Comparison of ENCODE assay signal across 10 mouse cellular contexts in the genomic region with DNA sequence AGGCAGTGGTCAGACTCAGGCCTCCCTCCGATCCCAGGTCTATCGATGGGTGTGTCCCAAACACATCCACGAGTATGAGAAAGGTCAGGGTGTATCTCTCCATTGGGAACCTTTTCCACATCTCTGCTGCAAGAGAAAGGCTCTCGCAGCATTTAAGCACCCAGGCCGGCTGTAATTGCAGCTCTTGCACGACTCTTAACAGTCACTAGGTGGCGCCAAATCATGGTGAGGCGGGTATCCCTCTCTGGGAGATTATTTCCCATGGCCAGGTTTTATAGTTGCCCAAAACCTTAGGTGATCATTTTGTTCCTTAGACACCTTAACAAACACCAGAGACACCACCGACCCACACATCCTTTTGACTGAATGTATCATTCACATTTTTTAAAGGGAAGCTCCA. TPM values are rescaled to one million over a fixed set of nuclear protein-coding genes. Genes with fewer than 3 reads are reported as not detected.
DNase-seq lines count a peak whose midpoint lies in the region; ATAC-seq and TF ChIP-seq lines count a peak whose summit lies in the region.
"Had no signal": no experiment of that assay in that cellular context is flagged by ENCODE, and none has a peak within 500 bp of the region (broad histone marks: within the 10 kb centered on the region; RNA-seq: fewer than 3 reads in every experiment).

No protein-coding gene starts in this region.

- no peak overlapping the region for H3K27ac ChIP-seq in gastrocnemius, adult 2 months
- H3K27ac ChIP-seq in hindbrain, postnatal 0 days: no peak overlapping the region

- no peaks in the 10 kb centered on the region for H3K27me3 ChIP-seq in hindbrain, postnatal 0 days (ENCODE audit: insufficient read depth, low read length)

- WGBS in hindbrain, postnatal 0 days: 16% methylated on average over 9 of the region's 9 CpGs

- no peak overlapping the region for H3K9ac ChIP-seq in hindbrain, postnatal 0 days (replicated peaks; ENCODE audit: low read length)

- no peaks in the 10 kb centered on the region for H3K36me3 ChIP-seq in hindbrain, postnatal 0 days (ENCODE audit: insufficient read depth, low read length)

- no peak overlapping the region for H3K4me3 ChIP-seq in gastrocnemius, adult 2 months
- no peak overlapping the region for H3K4me3 ChIP-seq in hindbrain, postnatal 0 days (ENCODE audit: low read length)

- ATAC-seq in hindbrain, postnatal 0 days: no peak
- ATAC-seq in erythroid progenitor cell, adult 5-6 weeks (replicated peaks; ENCODE audit: low FRiP score, poor library complexity, severe bottlenecking): no peak
- ATAC-seq: Patski had no signal

- no peaks in the 10 kb centered on the region for H3K9me3 ChIP-seq in hindbrain, postnatal 0 days (ENCODE audit: low read length)

- no peak overlapping the region for H3K4me2 ChIP-seq in hindbrain, postnatal 0 days (ENCODE audit: low read depth, low read length)

- H3K4me1 ChIP-seq in hindbrain, postnatal 0 days (ENCODE audit: insufficient read depth, low read length): no peaks in the 10 kb centered on the region

- peak; percentile 37 for DNase-seq in gastrocnemius, adult 2 months
- no peak for DNase-seq in gastrocnemius, adult 8-10 months (ENCODE audit: low spot score in 2 of 2)
- DNase-seq in urinary bladder, adult 18-20 months (ENCODE audit: low spot score in 2 of 2): peak; percentile 15 to 17
- DNase-seq in urinary bladder, adult 2 months (ENCODE audit: low spot score): no peak
- peak; percentile 79 for DNase-seq in embryo, embryonic 11 days
- peak; percentile 79 for DNase-seq in hindbrain, postnatal 0 days (ENCODE audit: low spot score)
- peak; percentile 63 for DNase-seq in lung, postnatal 10 days

- TF ChIP-seq CTCF in gastrocnemius, adult 2 months (IDR thresholded peaks at IDR 0.05): peak; percentile 78
- peak; percentile 86 for TF ChIP-seq CTCF in hindbrain, postnatal 0 days (IDR thresholded peaks at IDR 0.05; ENCODE audit: low read depth)

- intact Hi-C loops in gastrocnemius, adult 2 months (cut with DNase I): no loop called here

RNA-seq across cellular contexts. Expression of gene Rbp3, which starts 5.5 kb away (rescaled TPM):
- total RNA-seq in gastrocnemius, adult 2 months (2021): not detected
- not detected for total RNA-seq in gastrocnemius, adult 8-10 months (2022)
- not detected in 2 replicates for polyA plus RNA-seq in urinary bladder, adult 2 months (2012; rRNA removed)
- 1.2 and 1.4 TPM in 2 replicates for total RNA-seq in hindbrain, postnatal 0 days (2014; rRNA removed)
- 0.58 and 0.71 TPM in 2 replicates for polyA plus RNA-seq in hindbrain, postnatal 0 days (2015; fragmentation: Nextera tagmentation; extraction: Ambion mirVana)
- total RNA-seq in erythroid progenitor cell, adult 5-6 weeks (2015; ENCODE audit: low replicate concordance): not detected in 2 replicates
- not detected in 2 replicates for total RNA-seq in erythroid progenitor cell, adult 5-6 weeks (2017; ENCODE audit: low replicate concordance)
- total RNA-seq: neutrophil, adult 5-6 weeks had no signal
- polyA plus RNA-seq: Patski had no signal

RNA-seq across cellular contexts. Expression of gene Gdf2, which starts 18.5 kb away (rescaled TPM):
- total RNA-seq in gastrocnemius, adult 2 months (2021): not detected
- total RNA-seq in gastrocnemius, adult 8-10 months (2022): not detected
- polyA plus RNA-seq in urinary bladder, adult 2 months (2012; rRNA removed): not detected in 2 replicates
- total RNA-seq in hindbrain, postnatal 0 days (2014; rRNA removed): 0.37 and 0.40 TPM in 2 replicates
- 0.06 TPM in 1 of 2 replicates, not detected in the other for polyA plus RNA-seq in hindbrain, postnatal 0 days (2015; fragmentation: Nextera tagmentation; extraction: Ambion mirVana)
- total RNA-seq in erythroid progenitor cell, adult 5-6 weeks (2015; ENCODE audit: low replicate concordance): not detected in 2 replicates
- total RNA-seq in erythroid progenitor cell, adult 5-6 weeks (2017; ENCODE audit: low replicate concordance): not detected in 2 replicates
- total RNA-seq: neutrophil, adult 5-6 weeks had no signal
- polyA plus RNA-seq: Patski had no signal

RNA-seq across cellular contexts. Expression of gene Zfp488, which starts 19.2 kb away (rescaled TPM):
- total RNA-seq in gastrocnemius, adult 2 months (2021): not detected
- under 1 TPM in 1 of 4 experiments, not detected in 3; 0.07 TPM for total RNA-seq in gastrocnemius, adult 8-10 months (2022)
- 0.44 and 0.46 TPM in 2 replicates for polyA plus RNA-seq in urinary bladder, adult 2 months (2012; rRNA removed)
- 6.5 and 7.7 TPM in 2 replicates for total RNA-seq in hindbrain, postnatal 0 days (2014; rRNA removed)
- 1.9 TPM in 2 replicates for polyA plus RNA-seq in hindbrain, postnatal 0 days (2015; fragmentation: Nextera tagmentation; extraction: Ambion mirVana)
- total RNA-seq in erythroid progenitor cell, adult 5-6 weeks (2015; ENCODE audit: low replicate concordance): 0.84 TPM in 1 of 2 replicates, not detected in the other
- not detected in 2 replicates for total RNA-seq in erythroid progenitor cell, adult 5-6 weeks (2017; ENCODE audit: low replicate concordance)
- total RNA-seq: neutrophil, adult 5-6 weeks had no signal

RNA-seq across cellular contexts. Expression of gene Gdf10, which starts 36.0 kb away (rescaled TPM):
- total RNA-seq in gastrocnemius, adult 2 months (2021): 1 to 10 TPM; 1.1 to 1.9 TPM
- total RNA-seq in gastrocnemius, adult 8-10 months (2022): 1 to 10 TPM in 2 of 4 experiments, under 1 TPM in 2; 0.39 to 1.3 (median 1.0) TPM
- polyA plus RNA-seq in urinary bladder, adult 2 months (2012; rRNA removed): 14.3 and 18.6 TPM in 2 replicates
- 31.0 and 32.9 TPM in 2 replicates for total RNA-seq in hindbrain, postnatal 0 days (2014; rRNA removed)
- polyA plus RNA-seq in hindbrain, postnatal 0 days (2015; fragmentation: Nextera tagmentation; extraction: Ambion mirVana): 27.3 and 30.3 TPM in 2 replicates
- not detected in 2 replicates for total RNA-seq in erythroid progenitor cell, adult 5-6 weeks (2015; ENCODE audit: low replicate concordance)
- total RNA-seq in erythroid progenitor cell, adult 5-6 weeks (2017; ENCODE audit: low replicate concordance): not detected in 2 replicates
- total RNA-seq: neutrophil, adult 5-6 weeks had no signal
- polyA plus RNA-seq: Patski had no signal

RNA-seq across cellular contexts. Expression of gene Gm30083, which starts 55.6 kb away (rescaled TPM):
- not detected for total RNA-seq in gastrocnemius, adult 2 months (2021)
- total RNA-seq in gastrocnemius, adult 8-10 months (2022): not detected
- polyA plus RNA-seq in urinary bladder, adult 2 months (2012; rRNA removed): 0.32 and 0.38 TPM in 2 replicates
- not detected in 2 replicates for total RNA-seq in hindbrain, postnatal 0 days (2014; rRNA removed)
- polyA plus RNA-seq in hindbrain, postnatal 0 days (2015; fragmentation: Nextera tagmentation; extraction: Ambion mirVana): not detected in 2 replicates
- not detected in 2 replicates for total RNA-seq in erythroid progenitor cell, adult 5-6 weeks (2015; ENCODE audit: low replicate concordance)
- not detected in 2 replicates for total RNA-seq in erythroid progenitor cell, adult 5-6 weeks (2017; ENCODE audit: low replicate concordance)
- total RNA-seq: neutrophil, adult 5-6 weeks had no signal
- polyA plus RNA-seq: Patski had no signal

Comparison
In these comparisons a context has a peak if more than half of its experiments do, and no peak if none do; other contexts are left out.
1. DNase-seq: peak in gastrocnemius, adult 2 months (single experiment), urinary bladder, adult 18-20 months (2 of 2), embryo, embryonic 11 days (single experiment), hindbrain, postnatal 0 days (single experiment) and lung, postnatal 10 days (single experiment); none in gastrocnemius, adult 8-10 months (0 of 2) and urinary bladder, adult 2 months (single experiment).